Mouse (Mus musculus) forebrain, embryonic 15.5 days (tissue): Measurements from ENCODE around the gene Otop3. TPM values are rescaled to one million over a fixed set of nuclear protein-coding genes. Genes with fewer than 3 reads are reported as not detected.
A peak's percentile ranks its signal among the peaks of the same experiment; 100 is the strongest.
"Not testable (repeated sequence)": the region's sequence is repeated elsewhere in the genome, so short reads cannot be mapped to it uniquely, and the experiment has no call there.

Source experiments
- ATAC-seq: fragments of 200-750 bp; cut with Nextera tagmentation; replicated peaks from 2 replicates; pipeline ENCODE4 v1.8.0; 2017; ENCODE audit warnings: mild to moderate bottlenecking, moderate TSS enrichment, moderate library complexity
- H3K27ac ChIP-seq: fragments of 300-500 bp; sonication (generic); replicated peaks from 2 replicates; pipeline ENCODE4 v1.5.1; 2015; ENCODE audit warnings: mild to moderate bottlenecking, inconsistent platforms
- H3K27me3 ChIP-seq: fragments of 300-500 bp; sonication (generic); 2 replicates; pipeline ENCODE4 v1.6.1; 2015; ENCODE audit warnings: inconsistent platforms
- H3K36me3 ChIP-seq: fragments of 300-500 bp; sonication (generic); 2 replicates; pipeline ENCODE4 v1.6.1; 2015; ENCODE audit warnings: mild to moderate bottlenecking, inconsistent platforms
- H3K4me1 ChIP-seq: fragments of 300-500 bp; sonication (generic); 2 replicates; pipeline ENCODE4 v1.6.1; 2015; ENCODE audit warnings: inconsistent platforms
- H3K4me2 ChIP-seq: fragments of 300-500 bp; sonication (generic); replicated peaks from 2 replicates; pipeline ENCODE4 v1.6.1; 2015; ENCODE audit warnings: mild to moderate bottlenecking, inconsistent platforms
- H3K4me3 ChIP-seq: fragments of 300-500 bp; sonication (generic); 2 replicates; pipeline ENCODE4 v1.5.1; 2015; ENCODE audit warnings: mild to moderate bottlenecking, inconsistent platforms
- H3K9ac ChIP-seq: fragments of 300-500 bp; sonication (generic); replicated peaks from 2 replicates; pipeline ENCODE4 v1.6.1; 2015; ENCODE audit warnings: mild to moderate bottlenecking, inconsistent platforms
- H3K9me3 ChIP-seq: fragments of 300-500 bp; sonication (generic); 2 replicates; pipeline ENCODE4 v1.6.1; 2016; ENCODE audit warnings: inconsistent platforms
- WGBS: fragments of 180-500 bp; shearing (Covaris S2); methylation state at CpG from one replicate; pipeline ENCODE4 v1.1.7; 2015; ENCODE audit warnings: mixed read lengths; 5-methylcytosine and 5-hydroxymethylcytosine counted together
- polyA plus RNA-seq: library from polyadenylated mRNA; unstranded; fragments of >200 nt; fragmentation: Nextera tagmentation; extraction: Ambion mirVana; gene quantifications from 2 replicates; pipeline ENCODE4 v1.2.1, GENCODE M21; 2015

Gene Otop3
- polyA plus RNA-seq, 1 experiment from 2014 or later: 0.25 TPM

GRCm38 (mm10) chr11:115383701-115384474, 49.4 kb downstream of the Otop3 start:
- WGBS: 31% methylated on average over 16 of the region's 16 CpGs
- Histone ChIP-seq H3K9me3 (no peaks in the 10 kb centered on the region), H3K4me2 (peak overlapping the region; percentile 70), H3K9ac (peak overlapping the region; percentile 97), H3K4me3 (peak overlapping the region; percentile 95), H3K27ac (peak overlapping the region; percentile 95), H3K4me1 (peaks cover 42% of the 10 kb centered on the region), H3K36me3 (no peaks in the 10 kb centered on the region), H3K27me3 (no peaks in the 10 kb centered on the region)
- ATAC-seq: no peak

- Histone ChIP-seq H3K27ac (peak overlapping the region; percentile 95; the same call in 1 of the 2 replicates), H3K4me1 (peaks cover 42% of the 10 kb centered on the region), H3K9me3 (no peaks in the 10 kb centered on the region), H3K4me2 (0 out of 2 replicates have a peak overlapping the region, but pooled peaks have one; percentile 70), H3K36me3 (no peaks in the 10 kb centered on the region), H3K27me3 (no peaks in the 10 kb centered on the region), H3K4me3 (no peak overlapping the region), H3K9ac (peak overlapping the region; percentile 97)
- ATAC-seq: no peak
- 76% methylated on average over 5 of the region's 5 CpGs for WGBS
Observed at GRCm38 (mm10) chr11:115384587-115384986, 50.1 kb downstream of the Otop3 start.

- not testable (repeated sequence) for H3K4me2 ChIP-seq
- WGBS: 91% methylated on average over 3 of the region's 3 CpGs
Observed at GRCm38 (mm10) chr11:115386859-115387258, 52.3 kb downstream of the Otop3 start.

GRCm38 (mm10) chr11:115391358-115391757, 56.8 kb downstream of the Otop3 start:
- H3K9ac ChIP-seq: no peak overlapping the region
- peaks cover 48% of the 10 kb centered on the region for H3K36me3 ChIP-seq
- ATAC-seq: no peak
- H3K4me3 ChIP-seq: no peak overlapping the region
- H3K4me2 ChIP-seq: no peak overlapping the region
- no peaks in the 10 kb centered on the region for H3K27me3 ChIP-seq
- WGBS: 90% methylated on average over 7 of the region's 7 CpGs
- H3K27ac ChIP-seq: no peak overlapping the region
- H3K4me1 ChIP-seq: peaks cover 4% of the 10 kb centered on the region; the same call in 1 of the 2 replicates
- no peaks in the 10 kb centered on the region for H3K9me3 ChIP-seq

More at GRCm38 (mm10) chr11:115386859-115387258, 52.3 kb downstream of the Otop3 start:
- H3K4me1 ChIP-seq: peaks cover 36% of the 10 kb centered on the region
- not testable (repeated sequence) for H3K9ac ChIP-seq, H3K27me3 ChIP-seq, H3K4me3 ChIP-seq, ATAC-seq, H3K27ac ChIP-seq, H3K9me3 ChIP-seq
- peaks cover 18% of the 10 kb centered on the region for H3K36me3 ChIP-seq

- ATAC-seq: no peak
- no peaks in the 10 kb centered on the region for H3K27me3 ChIP-seq
- no peaks in the 10 kb centered on the region for H3K9me3 ChIP-seq
- peaks cover 49% of the 10 kb centered on the region for H3K36me3 ChIP-seq
- no peaks in the 10 kb centered on the region for H3K4me1 ChIP-seq
- H3K4me3 ChIP-seq: no peak overlapping the region
- no peak overlapping the region for H3K4me2 ChIP-seq
- 75% methylated on average over 34 of the region's 34 CpGs for WGBS
- no peak overlapping the region for H3K27ac ChIP-seq
- no peak overlapping the region for H3K9ac ChIP-seq
Observed at GRCm38 (mm10) chr11:115393721-115394325, 59.3 kb downstream of the Otop3 start.

Other genes starting within 250 kb of the Otop3 start
- gene Rab37, start 243.3 kb upstream of the Otop3 start, polyA plus RNA-seq: 0.80 and 1.0 TPM in 2 replicates
- gene Cd300lf, start 200.7 kb upstream of the Otop3 start, polyA plus RNA-seq: 0.10 TPM in 1 of 2 replicates, not detected in the other
- 45.8 and 50.5 TPM in 2 replicates for gene Slc9a3r1, start 171.4 kb upstream of the Otop3 start, polyA plus RNA-seq
- 10.8 and 12.4 TPM in 2 replicates for gene Tmem104, start 147.2 kb upstream of the Otop3 start, polyA plus RNA-seq
- 19.0 and 24.1 TPM in 2 replicates for gene Nat9, start 146.9 kb upstream of the Otop3 start, polyA plus RNA-seq
- 0.22 and 0.23 TPM in 2 replicates for gene Grin2c, start 67.5 kb upstream of the Otop3 start, polyA plus RNA-seq
- 23.9 and 24.0 TPM in 2 replicates for gene Fdxr, start 57.7 kb upstream of the Otop3 start, polyA plus RNA-seq
- gene Fads6, start 37.1 kb upstream of the Otop3 start, polyA plus RNA-seq: 0.37 TPM in 2 replicates
- gene Otop2, start 27.6 kb upstream of the Otop3 start, polyA plus RNA-seq: 0.08 TPM in 1 of 2 replicates, not detected in the other
- 0.05 TPM in 1 of 2 replicates, not detected in the other for gene Ush1g, start 12.7 kb upstream of the Otop3 start, polyA plus RNA-seq
- 48.9 and 50.3 TPM in 2 replicates for gene Hid1, start 33.0 kb downstream of the Otop3 start, polyA plus RNA-seq
- 20.9 and 21.2 TPM in 2 replicates for gene Cdr2l, start 47.2 kb downstream of the Otop3 start, polyA plus RNA-seq
- 178 and 192 TPM in 2 replicates for gene Mrpl58, start 69.0 kb downstream of the Otop3 start, polyA plus RNA-seq
- 722 and 770 TPM in 2 replicates for gene Atp5h, start 85.2 kb downstream of the Otop3 start, polyA plus RNA-seq
- 23.6 and 26.3 TPM in 2 replicates for gene Kctd2, start 85.4 kb downstream of the Otop3 start, polyA plus RNA-seq
- gene Trim80, start 105.8 kb downstream of the Otop3 start, polyA plus RNA-seq: not detected in 2 replicates
- 0.10 TPM in 1 of 2 replicates, not detected in the other for gene Slc16a5, start 127.7 kb downstream of the Otop3 start, polyA plus RNA-seq
- 15.6 and 16.1 TPM in 2 replicates for gene Armc7, start 140.9 kb downstream of the Otop3 start, polyA plus RNA-seq
- gene Nt5c, start 157.1 kb downstream of the Otop3 start, polyA plus RNA-seq: 94.3 and 102 TPM in 2 replicates
- gene Jpt1, start 179.7 kb downstream of the Otop3 start, polyA plus RNA-seq: 1,941 and 1,977 TPM in 2 replicates
- 1,191 and 1,214 TPM in 2 replicates for gene Sumo2, start 201.5 kb downstream of the Otop3 start, polyA plus RNA-seq
- gene Nup85, start 229.7 kb downstream of the Otop3 start, polyA plus RNA-seq: 127 and 138 TPM in 2 replicates